Mouse (Mus musculus) lung, adult 2 months (tissue): ENCODE data around the gene Rsu1. TPM values are rescaled to one million over a fixed set of nuclear protein-coding genes. Genes with fewer than 3 reads are reported as not detected.

Experiments used
- DNase-seq: peaks from one replicate; pipeline ENCODE4 v3.0.0; 2022
- H3K4me1 ChIP-seq: fragments of 200-500 bp; 2 replicates; pipeline ENCODE4 v1.6.1; 2011; ENCODE audit warnings: low read length; ENCODE audit not compliant: control insufficient read depth, insufficient read depth
- H3K4me3 ChIP-seq: fragments of 200-500 bp; replicated peaks from 2 replicates; pipeline ENCODE3; 2011; ENCODE audit warnings: low read depth, mild to moderate bottlenecking, control low read depth, low read length; ENCODE audit errors: extremely low read depth
- CTCF ChIP-seq: fragments of 200-500 bp; IDR thresholded peaks from 2 replicates; pipeline ENCODE4 v1.5.1; 2011; ENCODE audit warnings: mild to moderate bottlenecking, low read length, control low read depth; ENCODE audit not compliant: insufficient read depth
- POLR2A ChIP-seq: fragments of 200-500 bp; IDR thresholded peaks from 2 replicates; pipeline ENCODE4 v1.6.1; 2011; ENCODE audit warnings: low read depth, mild to moderate bottlenecking, control low read depth, low read length, borderline replicate concordance; ENCODE audit errors: extremely low read depth
- WGBS: fragments of 180-500 bp; shearing (Covaris S2); methylation state at CpG from one replicate; pipeline ENCODE4 v1.1.7; 2018; 5-methylcytosine and 5-hydroxymethylcytosine counted together
- polyA plus RNA-seq: library from polyadenylated mRNA; depleted of rRNA; stranded (reverse); fragments of >200 nt; gene quantifications from 2 replicates; pipeline ENCODE4 v1.2.3, GENCODE M21; 2012

Gene Rsu1
- polyA plus RNA-seq, 1 experiment, result 125 TPM

- H3K4me1 ChIP-seq, result no peaks in the 10 kb centered on the region
- WGBS, result 70% methylated on average over 10 of the region's 10 CpGs
- no peak for TF ChIP-seq CTCF
- no peak for TF ChIP-seq POLR2A
- no peak for DNase-seq
- no peak overlapping the region for H3K4me3 ChIP-seq
These were observed 141.9 kb downstream of the Rsu1 start for GRCm38 (mm10) chr2:13129337-13129736.

- WGBS, result 92% methylated on average over 5 of the region's 5 CpGs
These were observed 150.8 kb downstream of the Rsu1 start for GRCm38 (mm10) chr2:13120461-13120860.

GRCm38 (mm10) chr2:13117896-13118295 lies 153.3 kb downstream of the Rsu1 start:
- DNase-seq, result no peak
- no peaks in the 10 kb centered on the region; the same call in 1 of the 2 replicates for H3K4me1 ChIP-seq
- 59% methylated on average over 4 of the region's 4 CpGs for WGBS
- no peak overlapping the region for H3K4me3 ChIP-seq
- TF ChIP-seq POLR2A (no peak), CTCF (no peak)

More at GRCm38 (mm10) chr2:13120461-13120860, 150.8 kb downstream of the Rsu1 start:
- Histone ChIP-seq H3K4me1 (no peaks in the 10 kb centered on the region; the same call in 1 of the 2 replicates), H3K4me3 (no peak overlapping the region)
- TF ChIP-seq POLR2A (no peak), CTCF (no peak)
- no peak for DNase-seq

GRCm38 (mm10) chr2:13106531-13106930 lies 164.7 kb downstream of the Rsu1 start:
- peaks cover 2% of the 10 kb centered on the region; the same call in 1 of the 2 replicates for H3K4me1 ChIP-seq
- H3K4me3 ChIP-seq, result no peak overlapping the region
- 46% methylated on average over 4 of the region's 4 CpGs for WGBS
- no peak for TF ChIP-seq POLR2A
- no peak for TF ChIP-seq CTCF
- DNase-seq, result no peak

- TF ChIP-seq CTCF (no peak), POLR2A (no peak)
- H3K4me1 ChIP-seq, result peaks cover 2% of the 10 kb centered on the region; the same call in 1 of the 2 replicates
- no peak for DNase-seq
- 25% methylated on average over 2 of the region's 2 CpGs for WGBS
- no peak overlapping the region for H3K4me3 ChIP-seq
These were observed 166.8 kb downstream of the Rsu1 start for GRCm38 (mm10) chr2:13104388-13104787.

DNA sequence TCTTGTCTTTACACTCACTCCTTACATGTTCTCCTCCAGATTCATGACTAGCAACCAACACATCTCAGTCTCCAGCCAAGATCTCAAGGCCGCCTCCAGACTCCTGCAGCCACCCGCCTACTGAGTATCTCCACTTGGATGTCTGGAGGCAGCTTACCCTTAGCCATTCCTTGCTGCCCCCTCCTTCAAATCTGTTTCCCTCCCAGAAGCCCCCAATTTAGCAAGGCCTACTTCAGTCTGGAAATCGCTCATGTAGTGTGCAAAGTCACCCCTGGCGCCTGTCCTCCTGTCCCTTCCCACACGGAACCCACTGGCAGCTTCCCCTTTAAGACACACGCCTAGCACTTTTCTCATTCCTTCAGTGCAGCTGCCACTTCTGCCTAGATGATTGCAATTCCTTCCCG lies 167.4 kb downstream of the Rsu1 start:
- H3K4me3 ChIP-seq, result no peak overlapping the region
- TF ChIP-seq POLR2A (no peak), CTCF (no peak)
- H3K4me1 ChIP-seq, result peaks cover 2% of the 10 kb centered on the region; the same call in 1 of the 2 replicates
- WGBS, result 75% methylated on average over 7 of the region's 7 CpGs
- no peak for DNase-seq

DNA sequence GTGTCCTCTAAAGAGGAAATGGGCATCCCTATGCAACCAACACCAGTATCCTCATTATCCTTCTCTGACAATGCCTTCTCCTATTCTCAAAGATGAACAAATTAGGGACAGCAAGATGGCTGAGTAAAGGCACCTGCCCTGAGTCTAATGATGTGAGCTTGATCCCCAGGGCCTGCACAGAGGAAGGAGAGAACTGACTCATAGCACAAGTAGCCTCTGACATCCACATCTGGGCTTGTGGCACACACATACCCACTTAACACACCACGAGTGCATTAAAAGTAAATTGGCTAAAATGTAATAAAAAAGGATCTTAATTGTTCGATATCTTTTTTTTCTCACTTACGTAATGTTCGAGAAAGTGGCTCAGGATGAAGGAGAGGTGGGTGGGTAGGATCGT lies 177.2 kb downstream of the Rsu1 start:
- TF ChIP-seq CTCF (no peak), POLR2A (no peak)
- Histone ChIP-seq H3K4me1 (no peaks in the 10 kb centered on the region), H3K4me3 (no peak overlapping the region)
- DNase-seq, result no peak
- 95% methylated on average over 5 of the region's 5 CpGs for WGBS

- no peak for DNase-seq
- no peak overlapping the region for H3K4me3 ChIP-seq
- 33% methylated on average over 1 of the region's 1 CpGs for WGBS
- H3K4me1 ChIP-seq, result no peaks in the 10 kb centered on the region
- TF ChIP-seq POLR2A, result no peak
- TF ChIP-seq CTCF, result no peak
These were observed 177.6 kb downstream of the Rsu1 start for GRCm38 (mm10) chr2:13093570-13093969.

- TF ChIP-seq CTCF (no peak), POLR2A (no peak)
- Histone ChIP-seq H3K4me3 (no peak overlapping the region), H3K4me1 (no peaks in the 10 kb centered on the region)
- 75% methylated on average over 5 of the region's 5 CpGs for WGBS
- DNase-seq, result no peak
These were observed 179.7 kb downstream of the Rsu1 start for GRCm38 (mm10) chr2:13091399-13092015.

GRCm38 (mm10) chr2:13090841-13091240 lies 180.4 kb downstream of the Rsu1 start:
- no peak for DNase-seq
- WGBS, result 97% methylated on average over 1 of the region's 1 CpGs
- TF ChIP-seq POLR2A, result no peak
- TF ChIP-seq CTCF, result no peak
- no peaks in the 10 kb centered on the region for H3K4me1 ChIP-seq
- H3K4me3 ChIP-seq, result no peak overlapping the region
